Mouse (Mus musculus): ENCODE measurements around the gene Gm2832.
"Not testable (repeated sequence)": the region's sequence is repeated elsewhere in the genome, so short reads cannot be mapped to it uniquely, and the experiment has no call there.

Gm2832 gene

GRCm38 (mm10) chr14:41278505-41278904, at the start of gene Gm2832:
TSS of gene Gm2832 (plus strand) at chr14:41278805.
- DNase-seq (ENCODE audit: low spot score in 2 of 2) = not testable (repeated sequence)

GRCm38 (mm10) chr14:41263296-41263695, 15.3 kb upstream of the Gm2832 start:
- DNase-seq (ENCODE audit: low spot score in 2 of 2) = peak; percentile 74 to 82

GRCm38 (mm10) chr14:41263853-41264755, 14.5 kb upstream of the Gm2832 start:
- DNase-seq (ENCODE audit: low spot score in 2 of 2) = peak; percentile 55 to 56

DNA sequence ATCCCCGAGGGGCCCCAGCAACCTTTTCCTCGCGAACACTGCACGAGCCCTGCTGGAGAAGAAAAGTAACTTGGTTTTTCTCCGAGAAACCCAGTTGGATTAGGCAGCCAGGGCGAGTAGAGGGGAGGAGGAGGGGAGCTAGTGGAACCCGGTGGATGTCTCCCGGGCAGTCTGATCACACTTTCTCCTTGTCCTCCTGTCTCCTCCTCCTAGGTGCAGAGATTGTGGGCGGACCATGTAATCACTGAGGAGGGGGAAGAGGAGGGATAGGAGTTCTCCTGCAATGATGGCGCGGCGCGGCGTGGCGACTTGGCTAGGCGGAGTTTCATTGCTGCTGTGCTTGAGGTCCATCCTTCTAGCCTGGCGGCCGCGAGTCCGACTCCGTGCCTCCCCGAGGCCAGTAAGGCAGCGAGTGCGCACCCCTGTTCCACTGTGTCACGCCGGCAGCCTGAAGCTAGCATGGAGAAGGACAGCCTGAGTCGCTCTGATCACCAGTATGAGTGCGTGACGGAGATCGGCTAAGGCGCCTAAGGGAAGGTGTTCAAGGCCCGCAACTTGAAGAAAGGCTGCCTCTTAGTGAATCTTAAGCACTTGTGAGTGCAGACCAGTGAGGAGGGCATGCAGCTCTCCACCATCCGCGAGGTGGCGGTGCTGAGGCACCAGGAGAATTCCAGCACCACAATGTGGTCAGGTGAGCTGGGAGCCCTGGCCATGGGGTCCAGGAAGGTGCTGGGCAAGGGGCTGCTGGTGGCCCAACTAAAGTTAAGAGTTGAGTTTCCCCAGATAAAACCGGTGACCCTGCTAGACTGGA, 13.6 kb upstream of the Gm2832 start:
- DNase-seq (ENCODE audit: low spot score in 2 of 2) = peak; percentile 67 to 77

GRCm38 (mm10) chr14:41285965-41286364, 7.4 kb downstream of the Gm2832 start:
- not testable (repeated sequence) for DNase-seq (ENCODE audit: low spot score in 2 of 2)

Measured in right cerebral cortex, postnatal 10 days (tissue).